Mouse (Mus musculus) stomach, embryonic 14.5 days (tissue): ENCODE data around the gene Als2cr12. TPM values are rescaled to one million over a fixed set of nuclear protein-coding genes. Genes with fewer than 3 reads are reported as not detected.
"Not testable (repeated sequence)": the region's sequence is repeated elsewhere in the genome, so short reads cannot be mapped to it uniquely, and the experiment has no call there.

Experiments used
- ATAC-seq: fragments of 200-750 bp; cut with Nextera tagmentation; 2 replicates; pipeline ENCODE4 v1.8.0; 2017; ENCODE audit warnings: low read depth, moderate TSS enrichment; ENCODE audit not compliant: insufficient number of reproducible peaks, insufficient read depth, low FRiP score
- H3K27ac ChIP-seq: fragments of 300-500 bp; sonication (generic); 2 replicates; pipeline ENCODE4 v1.5.1; 2014; ENCODE audit warnings: mild to moderate bottlenecking, low read length, moderate library complexity, mixed read lengths
- H3K27me3 ChIP-seq: fragments of 300-500 bp; sonication (generic); 2 replicates; pipeline ENCODE4 v1.6.1; 2014; ENCODE audit warnings: low read length, control low read depth, mixed read lengths; ENCODE audit not compliant: control insufficient read depth, insufficient read depth
- H3K36me3 ChIP-seq: fragments of 300-500 bp; sonication (generic); 2 replicates; pipeline ENCODE4 v1.6.1; 2014; ENCODE audit warnings: mild to moderate bottlenecking, control low read depth, low read length, moderate library complexity, mixed read lengths; ENCODE audit not compliant: control insufficient read depth, insufficient read depth
- H3K4me1 ChIP-seq: fragments of 300-500 bp; sonication (generic); 2 replicates; pipeline ENCODE4 v1.6.1; 2014; ENCODE audit warnings: low read length, control low read depth, mixed read lengths; ENCODE audit not compliant: control insufficient read depth, insufficient read depth
- H3K4me2 ChIP-seq: fragments of 300-500 bp; sonication (generic); replicated peaks from 2 replicates; pipeline ENCODE4 v1.6.1; 2014; ENCODE audit warnings: low read depth, low read length, control low read depth
- H3K4me3 ChIP-seq: fragments of 300-500 bp; sonication (generic); 2 replicates; pipeline ENCODE4 v1.5.1; 2014; ENCODE audit warnings: low read depth, low read length, control low read depth
- H3K9ac ChIP-seq: fragments of 300-500 bp; sonication (generic); replicated peaks from 2 replicates; pipeline ENCODE4 v1.6.1; 2014; ENCODE audit warnings: low read depth, mild to moderate bottlenecking, control low read depth, low read length, moderate library complexity, mixed read lengths
- H3K9me3 ChIP-seq: fragments of 300-500 bp; sonication (generic); 2 replicates; pipeline ENCODE4 v1.6.1; 2016; ENCODE audit warnings: low read depth, low read length, control low read depth; ENCODE audit not compliant: control insufficient read depth
- WGBS: fragments of 180-500 bp; shearing (Covaris S2); extraction: QIAGEN DNeasy Blood & Tissue Kit; methylation state at CpG from one replicate; pipeline ENCODE4 v1.1.7; 2014; 5-methylcytosine and 5-hydroxymethylcytosine counted together
- polyA plus RNA-seq: library from polyadenylated mRNA; unstranded; fragments of >200 nt; fragmentation: Nextera tagmentation; extraction: Ambion mirVana; gene quantifications from 2 replicates; pipeline ENCODE4 v1.2.1, GENCODE M21; 2014

Als2cr12 gene
- polyA plus RNA-seq, 1 experiment from 2014 or later, result not detected

DNA sequence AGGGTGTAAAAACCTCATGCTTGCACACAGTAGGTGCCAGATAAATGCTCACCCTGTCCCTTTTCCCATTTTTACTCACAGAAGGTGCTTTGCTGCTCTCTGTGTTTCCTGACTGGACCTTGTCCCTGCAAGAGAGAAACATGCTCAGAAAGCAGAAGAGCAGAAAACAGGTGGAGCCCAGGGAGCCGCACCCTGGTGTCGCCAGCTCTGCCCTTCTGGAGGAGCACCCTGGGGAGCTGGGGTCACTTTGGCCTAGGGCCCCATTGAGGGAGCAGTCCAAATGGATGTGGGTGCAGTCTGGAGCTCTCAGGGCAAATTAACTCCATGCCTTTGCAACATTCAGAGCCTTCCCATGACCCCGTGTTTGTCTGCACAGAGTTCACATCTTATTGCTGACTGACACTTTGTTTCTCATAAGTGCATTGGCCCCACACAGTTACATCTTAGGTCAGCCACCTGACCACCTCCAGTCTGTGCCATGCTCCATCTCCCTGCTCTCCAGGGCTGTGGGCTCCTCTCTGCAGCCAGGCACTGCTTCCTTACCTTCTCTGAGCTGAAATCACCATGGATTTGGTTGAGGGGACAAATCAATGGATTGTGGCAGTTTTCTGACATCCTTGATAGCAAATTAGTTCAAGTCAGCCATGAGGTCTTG lies 4.8 kb downstream of the Als2cr12 start:
- not testable (repeated sequence) for H3K36me3 ChIP-seq, H3K4me3 ChIP-seq, H3K9ac ChIP-seq, H3K9me3 ChIP-seq, H3K4me1 ChIP-seq, ATAC-seq, H3K27ac ChIP-seq, H3K27me3 ChIP-seq, H3K4me2 ChIP-seq
- 64% methylated on average over 2 of the region's 3 CpGs for WGBS

DNA sequence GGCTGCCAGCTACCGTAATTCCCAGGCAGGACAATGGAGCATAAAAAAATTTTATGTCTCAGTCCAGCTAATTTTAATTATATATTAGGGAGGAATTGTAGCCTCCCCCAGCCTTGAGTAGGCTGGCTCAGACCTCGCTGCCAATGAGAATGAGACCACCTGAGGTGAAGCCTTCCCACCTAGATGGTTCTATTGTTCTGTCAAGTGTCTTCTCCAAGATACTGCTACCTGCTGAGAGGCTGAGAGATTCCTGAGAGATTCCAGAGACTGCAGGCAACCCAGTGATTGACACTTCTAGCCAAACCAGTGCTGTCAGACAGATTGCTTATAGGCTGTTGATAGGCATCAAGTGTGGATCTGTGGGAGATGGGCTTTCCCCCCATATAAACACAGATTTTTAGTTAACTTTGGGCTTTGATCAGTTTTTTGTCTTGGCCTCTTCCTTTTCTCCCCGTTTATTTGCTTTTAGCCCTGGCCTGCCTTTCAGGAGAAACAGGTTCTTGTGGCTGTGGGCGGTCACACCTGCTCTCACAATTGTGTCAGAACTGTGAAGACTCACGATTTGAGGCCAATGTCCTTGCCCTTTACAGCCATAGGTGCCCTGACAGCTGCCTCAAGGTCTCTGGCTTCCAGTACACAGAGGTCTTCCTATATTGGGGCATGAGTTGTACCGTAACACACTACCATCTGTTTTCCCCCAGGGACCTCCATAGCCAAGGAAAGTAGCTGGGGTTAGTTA lies 5.6 kb downstream of the Als2cr12 start:
- no peak for ATAC-seq
- Histone ChIP-seq H3K27me3 (no peaks in the 10 kb centered on the region), H3K4me1 (no peaks in the 10 kb centered on the region), H3K4me2 (no peak overlapping the region), H3K4me3 (no peak overlapping the region), H3K9me3 (no peaks in the 10 kb centered on the region), H3K9ac (no peak overlapping the region), H3K36me3 (no peaks in the 10 kb centered on the region), H3K27ac (no peak overlapping the region)
- WGBS, result 59% methylated on average over 6 of the region's 6 CpGs

DNA sequence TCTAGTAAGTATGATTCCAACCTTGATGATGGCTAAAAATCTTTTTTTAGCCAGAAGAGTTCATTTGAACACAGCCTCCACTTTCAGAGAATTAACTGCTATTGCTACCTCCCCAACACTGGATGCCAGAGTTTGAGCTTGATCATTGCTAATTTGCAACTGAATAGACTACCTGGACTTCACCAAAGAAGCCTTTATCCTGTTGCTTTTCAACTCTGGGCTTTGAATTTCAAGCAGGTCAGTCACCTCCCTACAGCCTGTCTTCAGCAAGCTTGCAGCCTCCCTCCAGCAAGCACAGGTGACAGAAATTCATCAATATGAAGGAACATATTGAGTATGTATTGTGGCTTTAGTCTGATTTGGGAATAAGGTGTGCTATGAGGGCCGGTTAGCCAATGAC lies 6.4 kb downstream of the Als2cr12 start:
- ATAC-seq, result no peak

DNA sequence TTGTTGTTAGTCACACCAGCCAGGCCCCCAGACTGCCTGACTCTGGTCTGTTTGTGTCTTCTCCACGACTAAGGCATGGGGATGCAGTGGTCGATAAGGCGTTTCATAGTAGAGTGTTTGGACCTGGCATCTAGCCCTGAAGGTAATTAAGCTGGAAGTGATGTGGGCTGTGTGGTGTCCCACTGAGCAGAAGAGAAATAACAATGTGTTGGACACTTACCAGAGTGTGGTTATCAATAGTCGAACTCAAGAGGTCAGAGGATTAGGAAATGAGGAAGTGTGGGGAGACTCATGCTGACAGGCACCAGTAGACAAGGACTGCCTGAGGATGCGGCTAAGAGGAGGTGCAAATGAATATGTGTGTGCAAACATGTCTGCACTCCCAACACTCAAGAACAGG lies 17.4 kb downstream of the Als2cr12 start:
- H3K4me3 ChIP-seq, H3K4me2 ChIP-seq, H3K27ac ChIP-seq, H3K36me3 ChIP-seq, H3K9me3 ChIP-seq, ATAC-seq, H3K9ac ChIP-seq, H3K4me1 ChIP-seq, H3K27me3 ChIP-seq: not testable (repeated sequence)
- whole genome bisulfite sequencing, result 62% methylated on average over 5 of the region's 5 CpGs

More for the DNA sequence above, 6.4 kb downstream of the Als2cr12 start:
- H3K27me3 ChIP-seq, result no peaks in the 10 kb centered on the region
- no peak overlapping the region for H3K4me2 ChIP-seq
- WGBS, result 88% methylated on average over 1 of the region's 1 CpGs
- no peaks in the 10 kb centered on the region for H3K4me1 ChIP-seq
- no peak overlapping the region for H3K27ac ChIP-seq
- H3K9me3 ChIP-seq, result no peaks in the 10 kb centered on the region
- H3K9ac ChIP-seq, result no peak overlapping the region
- no peak overlapping the region for H3K4me3 ChIP-seq
- H3K36me3 ChIP-seq, result no peaks in the 10 kb centered on the region

DNA sequence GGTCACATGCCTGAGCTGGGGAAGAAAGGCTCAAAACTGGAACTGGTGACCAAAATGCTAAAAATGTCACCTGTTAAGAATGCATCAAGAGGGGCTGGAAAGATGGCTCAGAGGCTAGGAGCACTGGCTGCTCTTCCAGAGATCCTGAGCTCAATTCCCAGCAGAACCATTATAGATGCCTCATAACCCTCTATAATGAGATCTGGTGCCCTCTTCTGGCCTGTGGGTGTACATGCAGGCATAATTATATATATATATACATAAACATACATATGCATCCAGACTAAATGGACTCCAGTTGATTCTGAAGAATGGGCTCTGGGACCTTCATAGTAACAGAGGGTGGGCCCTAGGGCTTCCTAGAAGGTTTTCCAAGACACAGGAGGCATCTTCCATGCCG lies 18.2 kb downstream of the Als2cr12 start:
- no peaks in the 10 kb centered on the region for H3K4me1 ChIP-seq
- no peaks in the 10 kb centered on the region for H3K9me3 ChIP-seq
- no peak overlapping the region for H3K4me3 ChIP-seq
- WGBS, result 78% methylated on average over 1 of the region's 1 CpGs
- ATAC-seq, result no peak
- no peak overlapping the region for H3K9ac ChIP-seq
- no peaks in the 10 kb centered on the region for H3K27me3 ChIP-seq
- no peak overlapping the region for H3K4me2 ChIP-seq
- H3K27ac ChIP-seq, result no peak overlapping the region
- H3K36me3 ChIP-seq, result no peaks in the 10 kb centered on the region

DNA sequence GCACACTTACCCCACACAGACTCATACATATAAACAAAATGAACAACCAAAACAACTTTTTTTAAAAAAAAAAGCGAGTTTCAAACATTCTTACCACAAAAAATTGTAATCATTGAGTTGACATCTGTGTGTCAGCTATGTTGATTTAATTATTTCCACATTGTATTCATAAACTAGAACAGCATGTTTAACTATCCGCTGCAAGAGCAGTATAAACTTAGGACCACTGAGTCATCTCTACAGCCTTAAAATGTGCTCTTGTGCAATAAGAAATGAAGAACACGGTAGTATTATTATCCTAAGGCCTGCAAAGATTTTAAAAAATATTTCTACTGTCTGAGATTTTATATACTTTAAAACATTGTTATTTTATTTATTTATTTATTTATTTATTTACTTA lies 20.8 kb downstream of the Als2cr12 start:
- no peaks in the 10 kb centered on the region for H3K4me1 ChIP-seq
- no peak overlapping the region for H3K9ac ChIP-seq
- H3K27ac ChIP-seq, result no peak overlapping the region
- no peak overlapping the region for H3K4me2 ChIP-seq
- H3K27me3 ChIP-seq, result no peaks in the 10 kb centered on the region
- no peak for ATAC-seq
- 85% methylated on average over 3 of the region's 3 CpGs for WGBS
- no peaks in the 10 kb centered on the region for H3K9me3 ChIP-seq
- no peak overlapping the region for H3K4me3 ChIP-seq
- H3K36me3 ChIP-seq, result no peaks in the 10 kb centered on the region

DNA sequence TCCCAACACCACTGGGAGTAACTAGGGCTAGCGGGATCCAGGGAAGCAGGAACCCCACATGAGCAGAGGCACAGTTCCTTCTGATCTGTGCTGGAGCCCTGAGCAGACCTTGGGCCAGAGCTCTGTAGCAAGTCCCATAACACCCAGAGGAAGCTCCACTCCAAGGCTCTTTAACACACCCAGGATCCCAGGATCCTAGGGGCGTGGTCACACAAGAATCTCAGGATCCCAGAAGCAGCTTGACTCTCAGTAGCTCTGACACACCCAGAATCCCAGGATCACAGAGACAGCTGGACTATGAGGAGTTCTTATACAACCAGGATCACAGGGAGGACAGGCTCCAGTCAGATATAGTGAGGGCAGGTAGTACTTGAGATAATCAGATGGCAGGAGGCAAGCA lies 23.7 kb downstream of the Als2cr12 start:
- Histone ChIP-seq H3K9me3 (no peaks in the 10 kb centered on the region), H3K4me3 (no peak overlapping the region), H3K27me3 (no peaks in the 10 kb centered on the region), H3K9ac (no peak overlapping the region), H3K27ac (no peak overlapping the region), H3K4me1 (no peaks in the 10 kb centered on the region), H3K4me2 (no peak overlapping the region), H3K36me3 (no peaks in the 10 kb centered on the region)
- 87% methylated on average over 2 of the region's 2 CpGs for WGBS
- ATAC-seq, result no peak

DNA sequence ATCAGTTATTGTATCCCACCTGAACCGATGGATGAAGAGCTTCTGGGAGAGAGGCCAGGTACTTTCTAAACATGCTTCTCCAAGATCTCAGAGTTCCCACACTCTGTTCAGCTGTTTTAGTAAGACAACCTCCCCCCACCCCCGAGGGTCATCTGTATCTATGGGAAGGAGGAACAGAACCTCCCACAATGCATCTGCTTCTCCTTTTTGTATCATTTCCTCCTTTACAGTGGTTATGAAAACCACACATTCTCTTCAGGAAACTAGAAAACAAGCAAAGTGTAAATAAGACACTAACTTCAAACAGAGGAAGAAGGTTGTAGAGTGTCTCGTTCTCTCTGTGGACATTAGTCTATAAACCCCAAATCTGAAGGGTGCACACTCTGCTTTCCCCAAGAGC lies 26.2 kb downstream of the Als2cr12 start:
- not testable (repeated sequence) for H3K9ac ChIP-seq, H3K4me1 ChIP-seq, H3K4me2 ChIP-seq, H3K27me3 ChIP-seq, H3K9me3 ChIP-seq, H3K36me3 ChIP-seq, H3K4me3 ChIP-seq, H3K27ac ChIP-seq, ATAC-seq
- WGBS, result 86% methylated on average over 3 of the region's 3 CpGs

DNA sequence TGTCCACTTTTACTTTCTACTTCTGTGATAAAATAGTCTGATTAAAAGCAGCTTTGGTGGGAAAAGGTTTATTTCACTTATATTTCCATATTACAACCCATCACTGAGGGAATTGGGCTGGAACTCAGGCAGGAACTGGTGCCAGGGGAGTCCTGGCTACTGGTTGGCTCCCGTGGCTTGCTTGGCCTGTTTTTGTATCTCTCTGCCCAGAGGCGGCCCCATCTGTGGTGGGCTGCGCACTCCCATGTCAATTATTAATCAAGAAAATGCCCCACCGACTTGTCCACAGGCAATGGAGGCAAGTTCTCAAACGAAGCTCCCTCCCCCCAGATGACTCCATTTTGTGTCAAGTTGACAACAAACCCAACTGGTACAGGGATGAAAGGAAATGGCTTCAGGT lies 27.6 kb downstream of the Als2cr12 start:
- Histone ChIP-seq H3K4me2 (no peak overlapping the region), H3K9me3 (no peaks in the 10 kb centered on the region), H3K27me3 (no peaks in the 10 kb centered on the region), H3K4me3 (no peak overlapping the region), H3K36me3 (no peaks in the 10 kb centered on the region), H3K27ac (no peak overlapping the region), H3K4me1 (no peaks in the 10 kb centered on the region), H3K9ac (no peak overlapping the region)
- ATAC-seq, result no peak
- WGBS, result 80% methylated on average over 5 of the region's 5 CpGs
